7 mouse cellular contexts compared by ENCODE assay signal in genomic region chr6:40346959-40347771, GRCm38 (mm10). TPM values are rescaled to one million over a fixed set of nuclear protein-coding genes. Genes with fewer than 3 reads are reported as not detected.
A peak's percentile ranks its signal among the peaks of the same experiment; 100 is the strongest.
DNase-seq lines count a peak whose midpoint lies in the region; TF ChIP-seq lines count a peak whose summit lies in the region.

No protein-coding gene starts in this region.

- peak overlapping the region; percentile 45; the same call in 1 of the 2 replicates for H3K27ac ChIP-seq in cerebellum, adult 2 months (ENCODE audit: insufficient read depth, low read length)

- TF ChIP-seq POLR2A in lung, adult 2 months (IDR thresholded peaks at IDR 0.05; ENCODE audit: borderline replicate concordance, extremely low read depth, low read depth, low read length): no peak
- TF ChIP-seq POLR2A in cerebellum, adult 2 months (IDR thresholded peaks at IDR 0.05; ENCODE audit: borderline replicate concordance, insufficient read depth, low read length): no peak

- H3K4me1 ChIP-seq in lung, adult 2 months (ENCODE audit: control insufficient read depth, insufficient read depth, low read length): peaks cover 5% of the 10 kb centered on the region; the same call in 1 of the 2 replicates
- H3K4me1 ChIP-seq in cerebellum, adult 2 months (ENCODE audit: control insufficient read depth, insufficient read depth, low read length): peaks cover 4% of the 10 kb centered on the region

- H3K4me3 ChIP-seq in lung, adult 2 months (replicated peaks; ENCODE audit: extremely low read depth, low read depth, low read length): no peak overlapping the region
- H3K4me3 ChIP-seq in cerebellum, adult 2 months (replicated peaks; ENCODE audit: insufficient read depth, low read depth, low read length): no peak overlapping the region

- peak; percentile 26 to 39 for DNase-seq in lung, adult 18-20 months
- no peak for DNase-seq in lung, adult 2 months
- peak; percentile 46 to 59 for DNase-seq in cerebellum, adult 2 months
- peak; percentile 48 to 68 for DNase-seq in gastrocnemius, postnatal 36 days
- DNase-seq in left cerebral cortex, adult 18-20 months (ENCODE audit: low spot score in 2 of 2): peak; percentile 59 to 77
- DNase-seq in right cerebral cortex, postnatal 14 days: peak; percentile 13
- DNase-seq in spleen, postnatal 10 days (ENCODE audit: low spot score in 2 of 2): no peak

- TF ChIP-seq CTCF in lung, adult 2 months (IDR thresholded peaks at IDR 0.05; ENCODE audit: insufficient read depth, low read length): no peak
- no peak for TF ChIP-seq CTCF in cerebellum, adult 2 months (IDR thresholded peaks at IDR 0.05; ENCODE audit: borderline replicate concordance, insufficient read depth, low read depth, low read length)

- 49% methylated on average over 10 of the region's 10 CpGs for WGBS in lung, adult 2 months
- WGBS in cerebellum, adult 2 months: 13% methylated on average over 10 of the region's 10 CpGs

- intact Hi-C loops in gastrocnemius, postnatal 36 days (cut with DNase I): no loop called here

- no peaks in the 10 kb centered on the region for H3K27me3 ChIP-seq in cerebellum, adult 2 months (ENCODE audit: control insufficient read depth, insufficient read depth, low read length)

RNA-seq across cellular contexts. Expression of gene Agk, which starts 22.2 kb away (rescaled TPM):
- polyA plus RNA-seq in lung, adult 2 months (2012; rRNA removed): 7.7 and 10.2 TPM in 2 replicates
- 34.8 and 40.9 TPM in 2 replicates for polyA plus RNA-seq in cerebellum, adult 2 months (2012; rRNA removed)
- 1 to 10 TPM; 5.4 to 8.2 TPM for total RNA-seq in gastrocnemius, postnatal 36 days (2021)
- 10 to 100 TPM; 40.2 to 46.2 TPM for total RNA-seq in left cerebral cortex, adult 18-20 months (2021)

Comparison
In these comparisons a context has a peak if more than half of its experiments do, and no peak if none do; other contexts are left out.
1. DNase-seq: peak in lung, adult 18-20 months (2 of 2), cerebellum, adult 2 months (2 of 2), gastrocnemius, postnatal 36 days (2 of 2), left cerebral cortex, adult 18-20 months (2 of 2) and right cerebral cortex, postnatal 14 days (single experiment); none in lung, adult 2 months (single experiment) and spleen, postnatal 10 days (0 of 2).
2. RNA of gene Agk, which starts 22.2 kb away (total RNA-seq): 40.2 to 46.2 TPM in left cerebral cortex, adult 18-20 months; 5.4 to 8.2 TPM in gastrocnemius, postnatal 36 days; every median in the first group is over 4 times any median in the second.